Mouse (Mus musculus) ES-Bruce4 (cell line): ENCODE measurements around the gene Fam169b. TPM values are rescaled to one million over a fixed set of nuclear protein-coding genes. Genes with fewer than 3 reads are reported as not detected.

Source experiments
- H3K27ac ChIP-seq: 2 replicates; pipeline ENCODE4 v1.5.1; 2012; ENCODE audit warnings: low read length, inconsistent platforms; ENCODE audit not compliant: insufficient read depth
- H3K27me3 ChIP-seq: 2 replicates; pipeline ENCODE4 v1.6.1; 2012; ENCODE audit warnings: mild to moderate bottlenecking, low read length, inconsistent platforms; ENCODE audit not compliant: control insufficient read depth, poor library complexity, insufficient read depth, severe bottlenecking
- H3K36me3 ChIP-seq: 2 replicates; pipeline ENCODE4 v1.6.1; 2012; ENCODE audit warnings: inconsistent platforms, mild to moderate bottlenecking, low read length, moderate library complexity; ENCODE audit not compliant: control insufficient read depth, poor library complexity, insufficient read depth, severe bottlenecking
- H3K4me1 ChIP-seq: one replicate; pipeline ENCODE4 v1.8.1; 2011; ENCODE audit warnings: low read length; ENCODE audit not compliant: control insufficient read depth, insufficient read depth
- H3K4me3 ChIP-seq: 2 replicates; pipeline ENCODE4 v1.5.1; 2011; ENCODE audit warnings: low read depth, mild to moderate bottlenecking, low read length
- H3K9ac ChIP-seq: 2 replicates; pipeline ENCODE4 v1.6.1; 2012; ENCODE audit warnings: low read depth, mild to moderate bottlenecking, inconsistent platforms; ENCODE audit not compliant: poor library complexity, severe bottlenecking
- H3K9me3 ChIP-seq: replicated peaks from 2 replicates; pipeline ENCODE4 v1.6.1; 2012; ENCODE audit warnings: mild to moderate bottlenecking, low read length, inconsistent platforms; ENCODE audit not compliant: control insufficient read depth, poor library complexity, insufficient read depth, severe bottlenecking
- CTCF ChIP-seq: IDR thresholded peaks from one replicate; pipeline ENCODE4 v1.8.1; 2011; ENCODE audit warnings: low read depth, low read length
- EP300 ChIP-seq: IDR thresholded peaks from 2 replicates; pipeline ENCODE4 v1.6.1; 2011; ENCODE audit warnings: low read depth, low read length; ENCODE audit not compliant: insufficient read depth
- POLR2A ChIP-seq: IDR thresholded peaks from one replicate; pipeline ENCODE4 v1.8.1; 2011; ENCODE audit warnings: low read length; ENCODE audit not compliant: insufficient read depth
- polyA plus RNA-seq: library from polyadenylated mRNA; stranded (reverse); fragments of >200 nt; gene quantifications from 2 replicates; pipeline ENCODE4 v1.2.4, GENCODE M21; 2011; ENCODE audit warnings: low read depth; ENCODE audit not compliant: missing spikeins, insufficient read depth, insufficient read length

The Fam169b gene
- polyA plus RNA-seq, 1 experiment = 7.5 TPM

GRCm38 (mm10) chr7:68315068-68315467, 41.4 kb downstream of the Fam169b start:
- Histone ChIP-seq H3K27me3 (no peaks in the 10 kb centered on the region), H3K36me3 (no peaks in the 10 kb centered on the region), H3K4me1 (no peaks in the 10 kb centered on the region), H3K4me3 (no peak overlapping the region), H3K9ac (no peak overlapping the region), H3K27ac (no peak overlapping the region), H3K9me3 (no peaks in the 10 kb centered on the region)
- TF ChIP-seq POLR2A (no peak), CTCF (no peak), EP300 (no peak)

DNA sequence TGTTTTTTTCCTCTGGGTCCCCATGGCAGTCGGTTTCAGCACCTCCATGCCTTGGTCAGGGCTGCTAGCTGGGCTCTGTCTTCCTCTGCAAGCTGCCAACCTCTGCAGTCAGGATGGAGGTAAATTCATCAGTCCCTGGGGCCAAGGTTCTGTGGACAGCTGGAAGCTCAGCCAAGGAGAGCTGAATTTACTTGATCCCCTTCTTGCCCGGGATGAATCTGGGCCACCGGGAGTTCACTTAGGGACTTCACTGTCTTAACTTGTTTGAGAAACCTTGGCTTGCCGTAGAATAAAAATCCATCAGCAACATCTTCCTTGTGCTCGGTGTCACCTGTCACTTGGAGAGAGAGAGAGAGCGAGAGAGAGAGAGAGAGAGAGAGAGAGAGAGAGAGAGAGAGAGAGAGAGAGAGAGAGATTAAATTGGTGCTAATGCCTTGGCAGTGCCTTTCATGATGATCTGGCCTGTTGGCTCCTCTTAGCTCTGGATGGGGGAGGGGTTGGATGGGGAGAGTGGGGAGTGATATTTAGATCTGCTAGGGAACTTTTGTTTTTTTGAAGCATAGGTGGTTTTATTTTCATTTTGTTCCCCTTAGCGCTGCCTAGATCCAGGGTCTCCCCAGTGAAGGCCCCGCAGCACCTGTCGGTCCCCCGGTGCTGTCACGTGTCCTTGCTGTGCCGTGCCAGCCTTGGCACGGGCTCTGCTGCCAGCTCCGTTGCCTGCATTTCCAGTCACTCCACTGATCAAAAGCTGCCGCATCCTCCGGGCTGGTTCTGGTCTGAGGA, 44.6 kb downstream of the Fam169b start:
- no peaks in the 10 kb centered on the region for H3K27me3 ChIP-seq
- H3K9me3 ChIP-seq = no peaks in the 10 kb centered on the region
- H3K36me3 ChIP-seq = no peaks in the 10 kb centered on the region
- no peak overlapping the region for H3K27ac ChIP-seq
- no peak overlapping the region for H3K9ac ChIP-seq
- no peak overlapping the region for H3K4me3 ChIP-seq
- TF ChIP-seq POLR2A (no peak), EP300 (no peak), CTCF (no peak)
- no peaks in the 10 kb centered on the region for H3K4me1 ChIP-seq

GRCm38 (mm10) chr7:68318979-68319378, 45.3 kb downstream of the Fam169b start:
- no peak overlapping the region for H3K9ac ChIP-seq
- H3K36me3 ChIP-seq = no peaks in the 10 kb centered on the region
- H3K4me3 ChIP-seq = no peak overlapping the region
- no peaks in the 10 kb centered on the region for H3K27me3 ChIP-seq
- no peaks in the 10 kb centered on the region for H3K9me3 ChIP-seq
- no peak overlapping the region for H3K27ac ChIP-seq
- TF ChIP-seq CTCF = no peak
- no peak for TF ChIP-seq POLR2A
- TF ChIP-seq EP300 = no peak
- no peaks in the 10 kb centered on the region for H3K4me1 ChIP-seq

DNA sequence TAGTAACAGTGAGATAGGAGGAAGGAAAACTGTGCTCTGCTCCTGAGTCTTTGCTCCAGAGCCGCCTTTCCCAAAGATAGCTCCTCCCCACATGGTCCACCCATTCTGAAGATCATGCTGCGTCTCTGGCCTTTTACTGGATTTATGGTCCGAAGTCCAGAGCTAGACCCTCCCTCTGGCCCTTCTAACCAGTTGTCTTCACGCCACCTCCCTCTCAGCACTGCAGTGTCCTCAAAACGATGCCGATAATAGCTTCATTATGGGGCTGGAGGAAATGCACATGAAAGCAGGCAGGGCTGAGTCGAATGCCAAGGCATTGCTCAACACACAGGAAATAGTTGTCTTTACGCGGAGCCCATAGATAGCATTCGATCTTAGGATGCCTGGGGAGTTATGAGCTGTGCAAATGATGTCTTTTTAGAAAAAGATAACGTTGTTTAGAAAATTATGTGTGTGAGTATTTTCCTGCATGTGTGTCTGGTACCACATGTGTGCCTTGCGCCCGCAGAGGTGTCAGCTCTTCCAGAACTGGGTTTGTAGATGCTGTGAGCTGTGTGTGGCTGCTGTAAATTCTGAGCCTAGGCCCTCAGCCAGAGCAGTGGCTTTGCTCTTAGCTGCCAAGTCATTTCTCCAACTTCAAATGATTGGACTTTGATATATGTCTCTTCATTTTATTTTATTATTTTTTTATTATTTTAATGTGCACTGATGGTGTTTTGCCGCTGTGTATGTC, 46.6 kb downstream of the Fam169b start:
- Histone ChIP-seq H3K27ac (no peak overlapping the region), H3K4me1 (no peaks in the 10 kb centered on the region), H3K9me3 (no peaks in the 10 kb centered on the region), H3K9ac (no peak overlapping the region), H3K36me3 (no peaks in the 10 kb centered on the region), H3K27me3 (no peaks in the 10 kb centered on the region), H3K4me3 (no peak overlapping the region)
- TF ChIP-seq POLR2A (no peak), CTCF (no peak), EP300 (no peak)

- Histone ChIP-seq H3K27ac (no peak overlapping the region), H3K9ac (no peak overlapping the region), H3K27me3 (no peaks in the 10 kb centered on the region), H3K9me3 (no peaks in the 10 kb centered on the region), H3K36me3 (no peaks in the 10 kb centered on the region), H3K4me1 (no peaks in the 10 kb centered on the region), H3K4me3 (no peak overlapping the region)
- TF ChIP-seq POLR2A (no peak), EP300 (no peak), CTCF (no peak)
Observed at GRCm38 (mm10) chr7:68323051-68323450, 49.4 kb downstream of the Fam169b start.

- no peaks in the 10 kb centered on the region for H3K36me3 ChIP-seq
- H3K9me3 ChIP-seq = no peaks in the 10 kb centered on the region
- no peak for TF ChIP-seq EP300
- TF ChIP-seq POLR2A = no peak
- no peak overlapping the region for H3K9ac ChIP-seq
- H3K4me3 ChIP-seq = no peak overlapping the region
- H3K27me3 ChIP-seq = no peaks in the 10 kb centered on the region
- H3K4me1 ChIP-seq = no peaks in the 10 kb centered on the region
- no peak overlapping the region for H3K27ac ChIP-seq
Observed at GRCm38 (mm10) chr7:68326190-68326722, 52.6 kb downstream of the Fam169b start.
